Mouse (Mus musculus): ENCODE measurements around the gene Eif3a.

- TF ChIP-seq CTCF (IDR thresholded peaks at IDR 0.05; ENCODE audit: low read depth) (no peak), EP300 (IDR thresholded peaks at IDR 0.05; ENCODE audit: low read depth) (no peak)
These were observed 14.4 kb upstream of the Eif3a start for GRCm38 (mm10) chr19:60804903-60805302.

Measured in liver, embryonic 14.5 days (tissue).